Mouse (Mus musculus) lung, embryonic 15.5 days (tissue): ENCODE data around the gene Tat. TPM values are rescaled to one million over a fixed set of nuclear protein-coding genes. Genes with fewer than 3 reads are reported as not detected.
"Not testable (repeated sequence)": the region's sequence is repeated elsewhere in the genome, so short reads cannot be mapped to it uniquely, and the experiment has no call there.

Experiments
- ATAC-seq: fragments of 200-750 bp; cut with Nextera tagmentation; 2 replicates; pipeline ENCODE4 v1.8.0; 2017; ENCODE audit warnings: moderate number of reproducible peaks, borderline replicate concordance; ENCODE audit not compliant: low FRiP score, low TSS enrichment; ENCODE audit errors: extremely low read depth
- H3K27ac ChIP-seq: fragments of 300-500 bp; sonication (generic); 2 replicates; pipeline ENCODE4 v1.5.1; 2015; ENCODE audit warnings: moderate library complexity, mild to moderate bottlenecking, inconsistent platforms
- H3K27me3 ChIP-seq: fragments of 300-500 bp; sonication (generic); 2 replicates; pipeline ENCODE4 v1.6.1; 2015; ENCODE audit warnings: inconsistent platforms
- H3K36me3 ChIP-seq: fragments of 300-500 bp; sonication (generic); 2 replicates; pipeline ENCODE4 v1.6.1; 2015; ENCODE audit warnings: inconsistent platforms
- H3K4me1 ChIP-seq: fragments of 300-500 bp; sonication (generic); 2 replicates; pipeline ENCODE4 v1.6.1; 2015; ENCODE audit warnings: inconsistent platforms
- H3K4me2 ChIP-seq: fragments of 300-500 bp; sonication (generic); 2 replicates; pipeline ENCODE4 v1.6.1; 2015; ENCODE audit warnings: inconsistent platforms, mild to moderate bottlenecking, moderate library complexity
- H3K4me3 ChIP-seq: fragments of 300-500 bp; sonication (generic); 2 replicates; pipeline ENCODE4 v1.5.1; 2015; ENCODE audit warnings: mild to moderate bottlenecking, inconsistent platforms
- H3K9ac ChIP-seq: fragments of 300-500 bp; sonication (generic); 2 replicates; pipeline ENCODE4 v1.6.1; 2015; ENCODE audit warnings: inconsistent platforms
- H3K9me3 ChIP-seq: fragments of 300-500 bp; sonication (generic); 2 replicates; pipeline ENCODE4 v1.6.1; 2016; ENCODE audit warnings: inconsistent platforms
- WGBS: fragments of 180-500 bp; shearing (Covaris S2); methylation state at CpG from one replicate; pipeline ENCODE4 v1.1.7; 2015; 5-methylcytosine and 5-hydroxymethylcytosine counted together
- polyA plus RNA-seq: library from polyadenylated mRNA; unstranded; fragments of >200 nt; fragmentation: Nextera tagmentation; extraction: Ambion mirVana; gene quantifications from 2 replicates; pipeline ENCODE4 v1.2.1, GENCODE M21; 2015

Gene Tat
- polyA plus RNA-seq, 1 experiment from 2014 or later = not detected

DNA sequence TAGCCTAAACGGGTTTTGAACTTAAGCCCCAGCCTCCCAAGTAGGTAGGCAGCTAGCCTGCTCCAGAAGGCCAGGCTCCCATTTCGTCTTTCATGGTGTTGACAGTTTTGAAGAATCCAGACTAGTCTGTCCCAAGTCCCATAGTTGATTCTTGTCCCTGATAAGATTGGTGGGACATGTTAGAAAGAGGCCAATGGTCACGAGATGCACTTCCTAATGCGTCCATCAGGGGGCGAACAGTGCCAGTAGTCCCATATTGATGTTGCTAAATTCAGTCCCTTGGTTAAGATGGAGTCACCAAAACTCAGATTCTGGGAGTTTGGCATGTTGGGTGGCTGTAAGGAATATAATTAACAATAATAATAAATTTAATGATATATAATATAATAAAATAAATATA is 20.6 kb downstream of the Tat start:
- Histone ChIP-seq H3K27me3 (no peaks in the 10 kb centered on the region), H3K27ac (no peak overlapping the region), H3K9me3 (no peaks in the 10 kb centered on the region), H3K4me2 (no peak overlapping the region), H3K4me3 (no peak overlapping the region), H3K4me1 (no peaks in the 10 kb centered on the region), H3K9ac (no peak overlapping the region), H3K36me3 (no peaks in the 10 kb centered on the region)
- ATAC-seq = no peak
- 36% methylated on average over 5 of the region's 5 CpGs for WGBS

DNA sequence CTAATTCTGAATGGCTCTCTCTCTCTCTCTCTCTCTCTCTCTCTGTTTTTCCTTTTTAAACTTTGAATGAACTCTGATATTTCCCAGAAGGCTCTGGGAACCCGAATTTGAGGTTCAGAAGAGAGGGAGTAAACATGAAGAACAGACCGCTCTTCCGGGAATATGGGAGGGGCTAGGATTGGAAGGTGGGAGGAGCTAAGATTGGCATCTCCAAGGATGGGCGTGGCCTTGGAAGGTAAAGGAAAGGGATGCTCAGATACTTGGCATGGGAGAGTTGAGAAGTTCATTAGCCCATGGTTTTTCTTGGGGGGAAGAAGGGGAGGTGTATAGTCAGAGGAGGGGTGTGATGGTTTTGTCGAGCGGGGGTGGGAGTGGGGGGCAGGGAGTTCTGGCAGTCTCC is 31.8 kb downstream of the Tat start:
- Histone ChIP-seq H3K36me3 (no peaks in the 10 kb centered on the region), H3K27ac (no peak overlapping the region), H3K4me1 (no peaks in the 10 kb centered on the region), H3K27me3 (no peaks in the 10 kb centered on the region), H3K4me2 (no peak overlapping the region), H3K4me3 (no peak overlapping the region), H3K9me3 (no peaks in the 10 kb centered on the region), H3K9ac (no peak overlapping the region)
- 43% methylated on average over 6 of the region's 6 CpGs for WGBS
- ATAC-seq = no peak

DNA sequence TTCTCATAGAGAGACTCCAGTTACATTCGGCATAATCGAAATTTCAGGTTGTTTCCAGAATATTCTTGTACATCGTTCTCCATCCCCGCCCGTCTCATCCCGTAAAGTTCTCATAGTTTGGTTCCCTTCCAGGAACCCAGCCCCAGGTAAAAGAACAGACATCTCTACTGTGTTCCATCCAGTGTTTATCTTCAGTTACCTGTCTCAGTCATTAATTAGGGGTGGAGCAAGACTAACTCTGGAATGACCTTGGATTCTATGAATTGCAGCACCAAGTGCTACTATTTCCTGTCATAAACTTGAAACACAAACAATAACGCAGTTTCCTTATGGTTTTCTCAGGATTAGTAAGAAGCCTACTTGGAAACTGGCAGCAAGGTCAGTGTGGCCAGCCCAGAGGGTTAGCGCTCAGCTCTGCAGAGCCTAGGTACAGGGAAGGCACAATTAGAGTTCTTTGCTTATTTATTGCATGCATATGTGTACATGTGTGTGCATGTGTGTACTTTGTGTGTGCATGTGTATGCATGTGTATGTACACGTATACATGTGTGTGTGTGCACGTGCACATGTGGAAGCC is 32.6 kb downstream of the Tat start:
- no peak for ATAC-seq
- Histone ChIP-seq H3K4me2 (no peak overlapping the region), H3K27ac (no peak overlapping the region), H3K4me3 (no peak overlapping the region), H3K9me3 (no peaks in the 10 kb centered on the region), H3K36me3 (no peaks in the 10 kb centered on the region), H3K9ac (no peak overlapping the region), H3K4me1 (no peaks in the 10 kb centered on the region), H3K27me3 (no peaks in the 10 kb centered on the region)
- 85% methylated on average over 10 of the region's 10 CpGs for WGBS

DNA sequence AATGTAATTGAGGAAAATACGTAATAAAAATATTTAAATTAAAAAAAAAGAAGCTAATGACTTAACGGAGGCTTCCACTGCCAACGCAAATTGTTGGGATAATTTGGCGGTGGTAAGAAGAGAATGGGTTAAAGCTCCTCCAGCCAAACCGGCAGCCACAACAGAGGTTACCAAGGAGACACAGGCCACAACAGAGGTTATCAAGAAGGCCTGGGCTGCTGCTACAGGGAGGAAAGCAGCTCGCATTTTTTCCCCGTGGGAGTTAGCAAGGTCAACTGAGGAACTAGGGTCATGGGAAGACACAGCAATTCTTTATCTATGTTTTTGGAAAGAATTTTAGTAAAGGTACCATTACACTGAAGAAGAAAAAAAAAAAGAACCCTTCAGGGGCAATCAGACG is 43.5 kb downstream of the Tat start:
- not testable (repeated sequence) for H3K9me3 ChIP-seq, H3K27me3 ChIP-seq, ATAC-seq, H3K4me3 ChIP-seq, H3K36me3 ChIP-seq, H3K4me2 ChIP-seq, H3K9ac ChIP-seq, H3K27ac ChIP-seq, H3K4me1 ChIP-seq
- WGBS = 34% methylated on average over 8 of the region's 8 CpGs

DNA sequence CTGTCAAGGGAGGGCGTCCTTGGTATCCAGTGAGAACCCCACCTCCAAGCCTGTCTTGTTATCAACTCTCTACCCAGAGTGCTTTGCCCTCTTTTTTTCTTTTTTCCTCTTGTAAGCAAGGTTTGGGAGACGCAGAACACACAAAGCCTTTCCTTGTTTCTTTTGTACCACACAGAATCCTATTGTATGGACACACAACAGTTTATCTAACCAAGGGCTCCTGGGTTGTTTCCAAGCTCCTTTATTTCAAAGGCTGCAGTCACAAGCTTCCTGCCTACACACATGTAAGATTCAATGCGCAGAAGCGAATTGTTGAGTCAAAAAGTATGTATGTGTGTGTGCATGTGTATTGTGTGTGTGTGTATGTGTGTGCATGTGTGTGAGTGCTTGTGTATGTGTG is 44.1 kb downstream of the Tat start:
- H3K9me3 ChIP-seq = no peaks in the 10 kb centered on the region
- H3K27ac ChIP-seq = no peak overlapping the region
- no peak overlapping the region for H3K4me2 ChIP-seq
- ATAC-seq = no peak
- no peak overlapping the region for H3K9ac ChIP-seq
- no peaks in the 10 kb centered on the region for H3K36me3 ChIP-seq
- H3K4me3 ChIP-seq = no peak overlapping the region
- no peaks in the 10 kb centered on the region for H3K4me1 ChIP-seq
- H3K27me3 ChIP-seq = no peaks in the 10 kb centered on the region
- WGBS = 53% methylated on average over 4 of the region's 4 CpGs

DNA sequence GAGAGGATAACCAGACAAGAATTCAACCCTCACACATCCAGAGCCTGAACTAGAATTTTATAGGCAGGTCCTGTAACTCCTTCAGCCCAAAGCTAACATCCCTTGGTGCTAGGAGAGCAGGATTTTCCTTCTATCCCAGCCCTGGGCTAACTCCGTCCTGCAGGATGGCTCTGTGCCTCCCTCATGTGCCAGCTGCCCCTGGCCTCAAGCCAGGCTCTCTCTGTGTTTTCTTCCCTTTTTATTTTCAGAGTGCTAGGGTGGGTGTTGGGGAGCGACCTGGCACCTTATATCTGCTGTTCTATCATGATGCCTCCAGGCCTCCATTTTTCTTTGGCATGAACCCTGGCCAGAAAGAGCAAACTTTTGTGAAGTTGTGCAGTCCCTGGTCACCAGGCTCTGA is 45.9 kb downstream of the Tat start:
- 72% methylated on average over 2 of the region's 2 CpGs for WGBS
- Histone ChIP-seq H3K4me1 (no peaks in the 10 kb centered on the region), H3K4me3 (no peak overlapping the region), H3K27ac (no peak overlapping the region), H3K4me2 (no peak overlapping the region), H3K9ac (no peak overlapping the region), H3K36me3 (no peaks in the 10 kb centered on the region), H3K9me3 (no peaks in the 10 kb centered on the region), H3K27me3 (no peaks in the 10 kb centered on the region)
- ATAC-seq = no peak

DNA sequence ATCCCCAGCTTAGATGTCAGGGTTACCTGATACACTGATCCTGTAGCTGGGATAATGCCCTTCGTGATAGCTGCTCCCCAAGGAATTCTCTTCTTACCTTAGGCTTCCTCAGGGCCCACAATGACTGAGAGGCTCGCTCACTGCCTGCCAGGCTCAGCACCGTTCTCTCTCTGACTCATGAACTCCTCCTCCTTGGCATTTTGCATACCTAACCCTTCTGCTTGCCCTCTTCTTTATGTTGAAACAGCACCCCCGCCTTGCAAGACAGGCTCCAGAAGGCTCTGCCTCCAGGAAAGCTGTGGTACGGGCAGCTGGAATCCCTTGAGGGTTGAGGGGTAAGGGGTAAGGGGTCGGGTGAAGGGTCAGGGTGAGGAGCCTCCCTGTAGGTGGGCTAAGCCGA is 49.0 kb downstream of the Tat start:
- no peaks in the 10 kb centered on the region for H3K9me3 ChIP-seq
- H3K27me3 ChIP-seq = no peaks in the 10 kb centered on the region
- ATAC-seq = no peak
- H3K9ac ChIP-seq = no peak overlapping the region
- H3K4me2 ChIP-seq = no peak overlapping the region
- no peak overlapping the region for H3K27ac ChIP-seq
- 30% methylated on average over 7 of the region's 7 CpGs for WGBS
- H3K36me3 ChIP-seq = no peaks in the 10 kb centered on the region
- H3K4me3 ChIP-seq = no peak overlapping the region
- no peaks in the 10 kb centered on the region for H3K4me1 ChIP-seq

DNA sequence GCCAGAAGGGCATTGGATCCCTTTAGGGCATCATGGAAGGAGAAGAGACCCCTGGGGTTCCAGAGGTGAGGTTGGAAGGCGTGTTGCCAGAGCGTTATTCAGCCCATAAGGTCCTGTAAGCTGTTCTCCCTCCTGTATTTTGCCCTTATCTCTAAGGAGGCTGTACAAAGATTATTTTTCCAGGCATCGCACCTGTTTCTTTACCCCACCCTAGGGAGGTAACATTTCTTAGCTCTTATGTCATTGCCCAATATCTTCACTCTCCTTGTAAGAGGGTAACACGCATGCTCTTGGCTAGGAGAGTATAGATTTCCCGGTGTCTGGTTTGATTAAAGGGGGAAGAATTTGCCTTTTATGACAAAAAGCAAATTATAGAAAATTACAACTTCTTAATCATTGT is 49.4 kb downstream of the Tat start, which contains the start of gene Chst4:
TSS of gene Chst4 (minus strand) at position 82 of the 400 bp plus-strand sequence.
- no peaks in the 10 kb centered on the region for H3K27me3 ChIP-seq
- H3K9ac ChIP-seq = no peak within 1 kb of the TSS
- H3K4me1 ChIP-seq = no peaks in the 10 kb centered on the region
- no peak within 1 kb of the TSS for H3K4me2 ChIP-seq
- no peaks in the 10 kb centered on the region for H3K9me3 ChIP-seq
- no peak for ATAC-seq
- H3K36me3 ChIP-seq = no peaks in the 10 kb centered on the region
- 60% methylated on average over 5 of the region's 5 CpGs for WGBS
- no peak within 1 kb of the TSS for H3K4me3 ChIP-seq
- H3K27ac ChIP-seq = no peak within 1 kb of the TSS

DNA sequence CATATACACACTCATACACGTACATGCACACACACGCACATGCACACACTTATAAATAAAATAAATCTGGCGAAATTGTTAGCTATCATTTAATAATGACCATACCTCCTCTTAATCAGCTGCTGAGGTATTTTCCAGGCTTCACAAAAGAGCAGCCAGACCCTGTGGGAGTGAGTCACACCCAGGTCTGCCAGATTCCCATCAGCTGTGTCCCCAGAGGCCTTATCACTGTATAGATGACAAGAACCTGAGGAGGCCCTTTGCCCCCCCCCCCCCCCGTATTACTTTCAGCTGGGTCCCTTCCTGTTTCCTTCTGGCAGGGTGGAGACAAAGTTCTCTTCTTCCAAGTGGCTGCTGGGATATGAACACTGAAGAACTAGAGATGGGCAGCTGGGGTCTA is 50.3 kb downstream of the Tat start:
- no peak overlapping the region for H3K4me2 ChIP-seq
- no peaks in the 10 kb centered on the region for H3K9me3 ChIP-seq
- ATAC-seq = no peak
- H3K27ac ChIP-seq = no peak overlapping the region
- WGBS = 67% methylated on average over 4 of the region's 4 CpGs
- H3K9ac ChIP-seq = no peak overlapping the region
- no peaks in the 10 kb centered on the region for H3K36me3 ChIP-seq
- no peak overlapping the region for H3K4me3 ChIP-seq
- no peaks in the 10 kb centered on the region for H3K27me3 ChIP-seq
- no peaks in the 10 kb centered on the region for H3K4me1 ChIP-seq

Other genes starting within 250 kb of the Tat start
- 41.9 and 44.2 TPM in 2 replicates for gene Ap1g1, start 211.9 kb upstream of the Tat start, polyA plus RNA-seq
- gene Phlpp2, start 121.9 kb upstream of the Tat start, polyA plus RNA-seq = 2.3 TPM in 2 replicates
- gene Marveld3, start 28.2 kb upstream of the Tat start, polyA plus RNA-seq = 9.5 and 10.5 TPM in 2 replicates
- gene Chst4, start 49.3 kb downstream of the Tat start, polyA plus RNA-seq = 0.11 and 0.19 TPM in 2 replicates
- 5.4 and 6.0 TPM in 2 replicates for gene Zfp612, start 89.3 kb downstream of the Tat start, polyA plus RNA-seq
- not detected in 2 replicates for gene Gm21964, start 110.8 kb downstream of the Tat start, polyA plus RNA-seq
- not detected in 2 replicates for gene Gm17720, start 112.3 kb downstream of the Tat start, polyA plus RNA-seq
- 15.5 and 15.8 TPM in 2 replicates for gene Calb2, start 177.8 kb downstream of the Tat start, polyA plus RNA-seq
- 8.3 and 8.6 TPM in 2 replicates for gene Cmtr2, start 225.2 kb downstream of the Tat start, polyA plus RNA-seq